18 mouse cellular contexts compared by ENCODE assay signal in genomic region chr5:67864508-67865060, GRCm38 (mm10). TPM values are rescaled to one million over a fixed set of nuclear protein-coding genes. Genes with fewer than 3 reads are reported as not detected.
DNase-seq lines count a peak whose midpoint lies in the region; ATAC-seq and TF ChIP-seq lines count a peak whose summit lies in the region.
"Had no signal": no experiment of that assay in that cellular context is flagged by ENCODE, and none has a peak within 500 bp of the region (broad histone marks: within the 10 kb centered on the region; RNA-seq: fewer than 3 reads in every experiment).

No protein-coding gene starts in this region.

- H3K27ac ChIP-seq in forebrain, embryonic 13.5 days: no peak overlapping the region
- no peak overlapping the region for H3K27ac ChIP-seq in forebrain, embryonic 15.5 days (replicated peaks)
- H3K27ac ChIP-seq in midbrain, embryonic 13.5 days: no peak overlapping the region; the same call in 1 of the 2 replicates
- H3K27ac ChIP-seq in midbrain, embryonic 11.5 days (ENCODE audit: low read depth, low read length): no peak overlapping the region
- H3K27ac ChIP-seq in intestine, postnatal 0 days (ENCODE audit: low read depth, low read length): no peak overlapping the region
- H3K27ac ChIP-seq: heart, embryonic 15.5 days; left cerebral cortex, adult 2 months; limb, embryonic 10.5 days; macrophage; neural tube, embryonic 13.5 days had no signal

- no peak for DNase-seq in midbrain, embryonic 11.5 days (ENCODE audit: low spot score, missing footprints)
- DNase-seq in thymus, postnatal 4 days: no peak
- no peak for DNase-seq in retina, postnatal 1 day
- DNase-seq: adrenal gland, adult 8-10 months; cerebellum, postnatal 14 days; kidney, adult 11 months; kidney, postnatal 10 days had no signal

- no peaks in the 10 kb centered on the region for H3K27me3 ChIP-seq in forebrain, embryonic 13.5 days
- no peaks in the 10 kb centered on the region for H3K27me3 ChIP-seq in forebrain, embryonic 15.5 days
- no peaks in the 10 kb centered on the region for H3K27me3 ChIP-seq in midbrain, embryonic 13.5 days
- H3K27me3 ChIP-seq in midbrain, embryonic 11.5 days (ENCODE audit: control insufficient read depth, insufficient read depth, low read length): no peaks in the 10 kb centered on the region
- H3K27me3 ChIP-seq in intestine, postnatal 0 days (replicated peaks; ENCODE audit: control insufficient read depth, insufficient read depth, low read length): no peaks in the 10 kb centered on the region
- H3K27me3 ChIP-seq: CH12.LX; heart, embryonic 15.5 days; neural tube, embryonic 13.5 days had no signal

- H3K4me3 ChIP-seq in forebrain, embryonic 13.5 days: no peak overlapping the region
- H3K4me3 ChIP-seq in forebrain, embryonic 15.5 days: no peak overlapping the region
- no peak overlapping the region for H3K4me3 ChIP-seq in midbrain, embryonic 13.5 days (replicated peaks)
- H3K4me3 ChIP-seq in midbrain, embryonic 11.5 days (ENCODE audit: low read depth, low read length): no peak overlapping the region
- H3K4me3 ChIP-seq in intestine, postnatal 0 days (ENCODE audit: low read depth, low read length): no peak overlapping the region
- H3K4me3 ChIP-seq: heart, embryonic 15.5 days; left cerebral cortex, adult 2 months; limb, embryonic 10.5 days; neural tube, embryonic 13.5 days had no signal

- TF ChIP-seq CTCF in intestine, postnatal 0 days (IDR thresholded peaks at IDR 0.05; ENCODE audit: low read depth): no peak

- no peak overlapping the region for H3K9ac ChIP-seq in forebrain, embryonic 13.5 days
- no peak overlapping the region for H3K9ac ChIP-seq in forebrain, embryonic 15.5 days (replicated peaks)
- no peak overlapping the region for H3K9ac ChIP-seq in midbrain, embryonic 13.5 days (replicated peaks)
- H3K9ac ChIP-seq in midbrain, embryonic 11.5 days (ENCODE audit: low read length): no peak overlapping the region
- H3K9ac ChIP-seq in intestine, postnatal 0 days (ENCODE audit: low read depth, low read length): no peak overlapping the region
- H3K9ac ChIP-seq: heart, embryonic 15.5 days; neural tube, embryonic 13.5 days had no signal

- peaks cover 18% of the 10 kb centered on the region; the same call in 1 of the 2 replicates for H3K4me1 ChIP-seq in forebrain, embryonic 13.5 days
- peaks cover 5% of the 10 kb centered on the region; the same call in 1 of the 2 replicates for H3K4me1 ChIP-seq in forebrain, embryonic 15.5 days
- H3K4me1 ChIP-seq in midbrain, embryonic 13.5 days (replicated peaks): peaks cover 14% of the 10 kb centered on the region
- H3K4me1 ChIP-seq in midbrain, embryonic 11.5 days (ENCODE audit: control insufficient read depth, insufficient read depth, low read length): no peaks in the 10 kb centered on the region
- no peaks in the 10 kb centered on the region for H3K4me1 ChIP-seq in intestine, postnatal 0 days (replicated peaks; ENCODE audit: control insufficient read depth, insufficient read depth, low read length)
- H3K4me1 ChIP-seq: heart, embryonic 15.5 days; limb, embryonic 10.5 days; neural tube, embryonic 13.5 days had no signal

- H3K36me3 ChIP-seq in forebrain, embryonic 13.5 days (ENCODE audit: poor library complexity, severe bottlenecking): no peaks in the 10 kb centered on the region
- no peaks in the 10 kb centered on the region for H3K36me3 ChIP-seq in forebrain, embryonic 15.5 days
- H3K36me3 ChIP-seq in midbrain, embryonic 13.5 days: no peaks in the 10 kb centered on the region
- H3K36me3 ChIP-seq in midbrain, embryonic 11.5 days (ENCODE audit: control insufficient read depth, insufficient read depth, low read length): no peaks in the 10 kb centered on the region
- no peaks in the 10 kb centered on the region for H3K36me3 ChIP-seq in intestine, postnatal 0 days (ENCODE audit: control insufficient read depth, insufficient read depth)
- H3K36me3 ChIP-seq: heart, embryonic 15.5 days; limb, embryonic 10.5 days; neural tube, embryonic 13.5 days had no signal

- peak overlapping the region; percentile 26; the same call in 1 of the 2 replicates for H3K4me2 ChIP-seq in forebrain, embryonic 13.5 days
- H3K4me2 ChIP-seq in forebrain, embryonic 15.5 days (replicated peaks): no peak overlapping the region
- no peak overlapping the region for H3K4me2 ChIP-seq in midbrain, embryonic 13.5 days (replicated peaks)
- H3K4me2 ChIP-seq in midbrain, embryonic 11.5 days: no peak overlapping the region
- no peak overlapping the region for H3K4me2 ChIP-seq in intestine, postnatal 0 days (replicated peaks; ENCODE audit: low read depth)
- H3K4me2 ChIP-seq: heart, embryonic 15.5 days; neural tube, embryonic 13.5 days had no signal

- no peak for ATAC-seq in forebrain, embryonic 13.5 days
- no peak for ATAC-seq in forebrain, embryonic 15.5 days (replicated peaks)
- ATAC-seq in midbrain, embryonic 13.5 days: peak; percentile 46
- no peak for ATAC-seq in midbrain, embryonic 11.5 days (ENCODE audit: low FRiP score)
- peak; percentile 75 for ATAC-seq in intestine, postnatal 0 days
- 0 out of 2 replicates have a peak, but pooled peaks have one; percentile 25 for ATAC-seq in megakaryocyte-erythroid progenitor cell, adult 5-6 weeks (replicated peaks; ENCODE audit: low FRiP score, low TSS enrichment, poor library complexity, severe bottlenecking)

- no peaks in the 10 kb centered on the region for H3K9me3 ChIP-seq in forebrain, embryonic 13.5 days (replicated peaks)
- H3K9me3 ChIP-seq in forebrain, embryonic 15.5 days: no peaks in the 10 kb centered on the region
- no peaks in the 10 kb centered on the region for H3K9me3 ChIP-seq in midbrain, embryonic 13.5 days
- H3K9me3 ChIP-seq in midbrain, embryonic 11.5 days (ENCODE audit: control insufficient read depth, low read length): no peaks in the 10 kb centered on the region
- H3K9me3 ChIP-seq in intestine, postnatal 0 days (ENCODE audit: control insufficient read depth): no peaks in the 10 kb centered on the region
- H3K9me3 ChIP-seq: heart, embryonic 15.5 days; limb, embryonic 10.5 days; neural tube, embryonic 13.5 days had no signal

- 83% methylated on average over 2 of the region's 2 CpGs for WGBS in forebrain, embryonic 13.5 days
- 87% methylated on average over 2 of the region's 2 CpGs for WGBS in forebrain, embryonic 15.5 days
- WGBS in midbrain, embryonic 13.5 days: 82% methylated on average over 2 of the region's 2 CpGs
- 79% methylated on average over 2 of the region's 2 CpGs for WGBS in midbrain, embryonic 11.5 days
- WGBS in intestine, postnatal 0 days: 36% methylated on average over 2 of the region's 2 CpGs

RNA-seq across cellular contexts. Expression of gene Atp8a1, which starts 17.4 kb away (rescaled TPM):
- 18.0 and 22.6 TPM in 2 replicates for polyA plus RNA-seq in forebrain, embryonic 13.5 days (2015; fragmentation: Nextera tagmentation; extraction: Ambion mirVana)
- 30.1 and 35.8 TPM in 2 replicates for polyA plus RNA-seq in forebrain, embryonic 15.5 days (2015; fragmentation: Nextera tagmentation; extraction: Ambion mirVana)
- polyA plus RNA-seq in midbrain, embryonic 13.5 days (2015; fragmentation: Nextera tagmentation; extraction: Ambion mirVana): 36.4 and 38.5 TPM in 2 replicates
- polyA plus RNA-seq in midbrain, embryonic 11.5 days (2014; fragmentation: Nextera tagmentation; extraction: Ambion mirVana): 31.9 and 33.4 TPM in 2 replicates
- 7.8 and 9.1 TPM in 2 replicates for polyA plus RNA-seq in intestine, postnatal 0 days (2015; fragmentation: Nextera tagmentation; extraction: Ambion mirVana)
- total RNA-seq in megakaryocyte-erythroid progenitor cell, adult 5-6 weeks (2014; fragmentation: Nextera tagmentation): 163 and 242 TPM in 2 replicates
- 103 and 184 TPM in 2 replicates for total RNA-seq in megakaryocyte-erythroid progenitor cell, adult 5-6 weeks (2017)

Comparison
In these comparisons a context has a peak if more than half of its experiments do, and no peak if none do; other contexts are left out.
1. ATAC-seq: peak in midbrain, embryonic 13.5 days (single experiment), intestine, postnatal 0 days (single experiment) and megakaryocyte-erythroid progenitor cell, adult 5-6 weeks (single experiment); none in forebrain, embryonic 13.5 days (single experiment), forebrain, embryonic 15.5 days (single experiment) and midbrain, embryonic 11.5 days (single experiment).